Mouse (Mus musculus) testis, adult 2 months (tissue): Measurements from ENCODE around the gene Gm3072.
"Not testable (repeated sequence)": the region's sequence is repeated elsewhere in the genome, so short reads cannot be mapped to it uniquely, and the experiment has no call there.

Experiments
- CTCF ChIP-seq: fragments of 200-500 bp; IDR thresholded peaks from 2 replicates; pipeline ENCODE4 v1.5.1; 2012; ENCODE audit warnings: low read depth, mild to moderate bottlenecking, inconsistent platforms, low read length, moderate library complexity; ENCODE audit not compliant: control insufficient read depth, insufficient read depth, insufficient replicate concordance
- POLR2A ChIP-seq: fragments of 200-500 bp; IDR thresholded peaks from 2 replicates; pipeline ENCODE4 v1.6.1; 2012; ENCODE audit warnings: low read depth, mild to moderate bottlenecking, inconsistent platforms, low read length, moderate library complexity; ENCODE audit not compliant: control insufficient read depth

DNA sequence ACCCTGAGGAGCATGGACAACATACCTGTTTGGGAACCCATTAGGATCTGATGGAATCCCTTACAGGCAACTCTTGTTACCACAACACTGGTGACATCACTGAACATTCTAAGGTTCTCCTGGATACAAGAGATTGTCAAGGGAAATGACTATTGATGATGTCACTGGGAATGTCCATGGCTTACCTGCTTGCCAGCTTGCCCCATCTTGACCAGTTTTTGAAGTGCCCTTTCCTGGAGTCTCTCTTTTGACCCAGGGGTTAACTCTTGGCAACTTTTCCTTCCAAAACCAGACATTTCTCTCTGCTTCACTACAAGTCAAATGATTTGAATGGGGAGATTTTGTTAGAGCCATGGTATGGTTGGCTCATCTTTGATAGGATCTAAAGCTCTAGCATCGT, 22.0 kb upstream of the Gm3072 start, which contains the start of gene Gm3676:
- TF ChIP-seq POLR2A, CTCF: not testable (repeated sequence)
